Mouse (Mus musculus): ENCODE measurements around the gene Rad51.

- no peak for TF ChIP-seq POLR2A (IDR thresholded peaks at IDR 0.05; ENCODE audit: low read depth, low read length)
- no peak for TF ChIP-seq CTCF (IDR thresholded peaks at IDR 0.05; ENCODE audit: extremely low read depth, insufficient read length, insufficient replicate concordance, low read depth, low read length)
Measured at GRCm38 (mm10) chr2:119173991-119174651, 61.5 kb downstream of the Rad51 start, which contains the start of gene Gm14137.
